Mouse (Mus musculus) E14TG2a.4 (cell line): ENCODE results near the gene Plxna2.

ENCODE experiments used
- CTCF ChIP-seq: conservative IDR thresholded peaks from 2 replicates; pipeline ENCODE4 v1.5.1; 2014; ENCODE audit warnings: low read length
- NANOG ChIP-seq: IDR thresholded peaks from 2 replicates; pipeline ENCODE4 v1.6.1; 2014; ENCODE audit warnings: borderline replicate concordance, low read length, mixed read lengths

- TF ChIP-seq CTCF (peak; percentile 43), NANOG (no peak)
Observed at GRCm38 (mm10) chr1:194624411-194624810, 6.4 kb downstream of the Plxna2 start.
